Mouse (Mus musculus): Measurements from ENCODE around the gene Pigu. TPM values are rescaled to one million over a fixed set of nuclear protein-coding genes. Genes with fewer than 3 reads are reported as not detected.

Pigu gene
- polyA plus RNA-seq, 2 experiments from 2014 or later: 40.1 to 41.4 TPM

- no peak for ATAC-seq
Measured at GRCm38 (mm10) chr2:155284647-155285046, 72.6 kb downstream of the Pigu start.

- no peak for ATAC-seq
Measured at GRCm38 (mm10) chr2:155283793-155284192, 73.4 kb downstream of the Pigu start.

GRCm38 (mm10) chr2:155280116-155280515, 77.1 kb downstream of the Pigu start:
- no peak for ATAC-seq

- no peak for ATAC-seq
Measured at GRCm38 (mm10) chr2:155279163-155279562, 78.1 kb downstream of the Pigu start.

- no peak for ATAC-seq
Measured at GRCm38 (mm10) chr2:155278361-155278760, 78.9 kb downstream of the Pigu start.

GRCm38 (mm10) chr2:155277721-155278120, 79.5 kb downstream of the Pigu start:
- no peak for ATAC-seq

GRCm38 (mm10) chr2:155276621-155277175, 80.5 kb downstream of the Pigu start:
- peak; percentile 44 for ATAC-seq

- ATAC-seq: peak; percentile 95
Measured at GRCm38 (mm10) chr2:155276195-155276594, 81.0 kb downstream of the Pigu start, which contains the start of gene Map1lc3a. TSS of gene Map1lc3a (plus strand) at chr2:155276297.

GRCm38 (mm10) chr2:155273603-155274002, 83.6 kb downstream of the Pigu start:
- no peak for ATAC-seq

GRCm38 (mm10) chr2:155272396-155273170, 84.6 kb downstream of the Pigu start:
- ATAC-seq: no peak

- no peak for ATAC-seq
Measured at GRCm38 (mm10) chr2:155271957-155272356, 85.3 kb downstream of the Pigu start.

GRCm38 (mm10) chr2:155266896-155267295, 90.3 kb downstream of the Pigu start:
- ATAC-seq: no peak

- ATAC-seq: no peak
Measured at GRCm38 (mm10) chr2:155265526-155265925, 91.7 kb downstream of the Pigu start.

- ATAC-seq: no peak
Measured at GRCm38 (mm10) chr2:155249588-155249987, 107.6 kb downstream of the Pigu start.

GRCm38 (mm10) chr2:155248718-155249117, 108.5 kb downstream of the Pigu start:
- ATAC-seq: no peak

- ATAC-seq: no peak
Measured at GRCm38 (mm10) chr2:155248206-155248605, 109.0 kb downstream of the Pigu start.

GRCm38 (mm10) chr2:155246231-155246630, 111.0 kb downstream of the Pigu start:
- ATAC-seq: no peak

- no peak for ATAC-seq
Measured at GRCm38 (mm10) chr2:155242296-155242855, 114.9 kb downstream of the Pigu start.

GRCm38 (mm10) chr2:155240915-155241314, 116.3 kb downstream of the Pigu start:
- no peak for ATAC-seq

- ATAC-seq: peak; percentile 12
Measured at GRCm38 (mm10) chr2:155237276-155237675, 120.0 kb downstream of the Pigu start.

GRCm38 (mm10) chr2:155236362-155236992, 120.8 kb downstream of the Pigu start, which contains the start of gene Dynlrb1:
TSS of gene Dynlrb1 (plus strand) at chr2:155236533.
- peak; percentile 98 for ATAC-seq

GRCm38 (mm10) chr2:155235746-155236361, 121.4 kb downstream of the Pigu start:
- peak; percentile 38 for ATAC-seq
